Mouse (Mus musculus) right cerebral cortex, postnatal 25 days (tissue): ENCODE measurements around the gene Rnase10.
A peak's percentile ranks its signal among the peaks of the same experiment; 100 is the strongest.
"Not testable (repeated sequence)": the region's sequence is repeated elsewhere in the genome, so short reads cannot be mapped to it uniquely, and the experiment has no call there.

ENCODE experiments used
- DNase-seq: peaks from one replicate; pipeline ENCODE4 v3.0.0; 2022

Gene Rnase10

DNA sequence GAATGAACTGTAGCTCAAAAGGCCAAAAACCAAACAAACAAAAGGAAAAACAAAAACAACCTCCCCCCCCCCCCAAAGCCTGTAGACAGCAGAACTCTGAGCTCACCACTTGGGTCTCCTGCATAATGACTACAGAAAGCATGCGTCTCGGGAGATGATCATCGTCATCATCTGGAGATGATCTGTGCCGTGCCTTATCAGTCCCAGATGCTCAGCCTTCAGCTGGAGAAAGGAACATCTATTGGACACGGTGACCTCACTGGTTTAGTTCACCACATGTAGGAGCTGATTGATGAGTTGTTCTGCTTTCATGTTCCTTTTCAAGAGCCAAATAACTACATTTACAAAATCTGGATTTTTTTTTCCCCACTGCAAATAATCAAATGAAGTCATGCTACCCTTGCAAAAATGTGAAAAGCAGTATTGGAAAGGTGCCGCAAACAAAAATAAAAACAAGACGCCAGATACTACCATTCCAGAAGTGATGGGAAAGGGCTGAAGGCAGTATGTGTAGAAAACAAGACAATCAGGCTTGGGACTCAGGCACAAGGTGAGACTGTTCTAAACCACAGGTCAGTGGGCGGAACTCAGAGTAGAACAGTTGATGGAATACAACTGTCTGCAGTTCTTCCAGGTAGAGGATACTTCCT lies at the start of gene Rnase10:
Rnase10 (plus strand) TSS at position 600 of the 650 bp plus-strand sequence.
- DNase-seq: no peak

DNA sequence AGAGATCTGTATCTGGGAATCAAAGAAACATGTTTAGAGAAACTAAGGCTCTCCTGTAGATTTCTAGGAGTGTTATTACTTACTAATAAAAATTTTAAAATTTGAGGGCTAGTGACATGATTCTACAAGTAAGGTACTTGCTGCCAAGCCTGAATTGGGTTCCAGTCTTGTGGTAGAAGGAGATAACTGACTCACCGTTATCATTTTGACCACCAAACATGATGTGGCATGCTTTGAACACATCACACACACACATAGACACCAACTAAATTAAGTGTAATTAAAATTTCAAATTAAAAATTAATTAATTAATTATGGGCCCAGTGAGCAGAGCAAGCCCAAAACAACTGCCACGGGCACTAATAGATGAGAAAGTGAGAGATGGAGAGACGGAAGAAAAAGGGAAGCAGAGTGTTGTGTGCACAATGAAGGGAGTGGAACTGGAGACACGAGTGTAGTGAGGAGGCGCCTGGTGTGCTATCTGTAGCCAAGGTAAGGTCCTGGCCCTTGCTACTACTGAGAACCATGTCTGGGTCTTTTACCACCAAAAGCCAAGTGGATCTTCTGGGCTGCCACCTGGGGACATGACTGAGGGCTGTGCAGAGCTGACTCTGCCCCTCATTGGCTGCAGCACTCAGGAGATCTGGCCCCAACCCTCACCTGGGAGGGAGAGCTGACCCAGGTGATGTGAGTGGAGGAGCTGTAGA lies 49.1 kb upstream of the Rnase10 start:
- DNase-seq: not testable (repeated sequence)

DNA sequence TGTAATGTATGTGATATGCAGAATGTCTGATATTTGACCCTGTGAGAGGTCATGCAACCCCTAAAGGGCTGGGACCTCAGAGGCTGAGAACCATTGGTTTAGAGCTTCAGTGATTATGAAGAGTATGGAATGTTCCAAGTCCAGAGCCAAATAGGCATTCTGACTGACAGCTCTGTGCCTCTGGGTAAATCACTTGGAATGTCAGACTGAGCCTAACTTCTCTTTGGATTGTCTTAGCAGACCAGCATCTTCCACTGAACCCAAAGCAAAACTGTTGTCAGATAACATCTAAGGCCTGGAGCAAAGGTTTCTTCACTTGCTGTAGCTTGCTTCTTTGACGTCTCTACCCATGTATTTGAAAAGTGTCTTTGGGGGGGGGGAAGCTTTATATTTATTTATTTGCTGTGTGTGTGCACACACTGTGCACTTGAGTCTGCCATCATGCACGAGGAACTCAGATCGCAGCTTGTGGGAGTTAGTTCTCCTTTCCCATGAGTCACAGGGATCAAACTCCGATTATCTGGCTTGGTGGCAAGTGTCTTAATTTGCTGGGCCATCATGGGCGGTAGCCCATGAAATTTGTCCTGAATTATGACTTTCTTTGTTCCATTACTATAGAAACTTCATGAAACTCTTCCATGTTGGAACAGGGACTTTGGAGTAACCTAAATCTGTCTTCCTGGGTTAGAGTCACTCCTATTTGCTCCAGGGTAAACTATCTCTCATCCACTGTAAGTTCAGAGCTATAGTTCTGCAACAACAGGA lies 39.2 kb upstream of the Rnase10 start:
- no peak for DNase-seq

GRCm38 (mm10) chr14:50969041-50969440 lies 38.5 kb upstream of the Rnase10 start:
- DNase-seq: no peak

DNA sequence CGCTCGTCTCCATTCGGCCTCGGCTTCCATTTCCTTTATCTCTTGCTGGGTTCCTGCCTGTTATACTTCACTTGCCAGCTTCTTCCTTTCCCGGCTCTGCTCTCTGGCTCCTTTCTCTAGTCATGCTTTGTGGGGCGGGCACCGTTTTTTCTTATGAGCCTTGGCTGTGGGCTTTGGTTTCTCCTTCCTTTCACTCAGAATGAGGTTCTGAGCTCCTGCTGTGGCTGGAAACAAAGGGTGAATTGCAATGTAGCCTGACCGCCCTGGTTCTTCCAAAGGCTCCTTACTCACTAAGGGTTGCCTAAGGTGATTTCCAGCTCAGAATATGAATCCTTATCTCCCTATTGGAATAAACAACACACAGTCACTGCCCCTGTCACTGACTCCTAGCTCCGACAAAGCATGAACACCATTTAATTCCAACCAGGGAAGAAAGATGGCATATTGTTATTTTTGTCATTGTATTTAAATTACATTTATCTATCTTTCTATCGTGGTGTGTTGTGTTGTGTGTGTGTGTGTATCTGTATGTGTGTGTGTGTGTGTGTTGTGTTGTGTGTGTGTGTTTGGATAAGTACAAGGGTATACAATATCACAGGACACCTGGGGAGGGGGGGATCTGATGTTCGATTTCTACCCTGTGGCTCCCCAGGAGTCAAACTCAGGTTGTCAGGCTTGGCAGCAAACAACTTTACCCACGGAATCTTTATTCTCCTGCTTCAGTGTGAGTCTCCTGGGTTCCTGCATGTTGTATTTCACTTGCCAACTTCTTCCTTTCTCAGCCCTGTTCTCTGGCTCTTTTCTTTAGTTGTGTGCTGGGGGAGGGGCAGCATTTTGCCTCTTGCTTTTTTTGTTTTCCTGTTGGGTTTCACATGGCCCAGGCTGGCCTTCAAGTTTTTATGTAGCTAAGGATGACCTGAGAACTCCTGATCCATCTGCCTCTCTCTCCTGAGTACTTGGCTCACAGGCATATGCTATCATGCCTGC lies 37.7 kb upstream of the Rnase10 start:
- peak; percentile 38 for DNase-seq

DNA sequence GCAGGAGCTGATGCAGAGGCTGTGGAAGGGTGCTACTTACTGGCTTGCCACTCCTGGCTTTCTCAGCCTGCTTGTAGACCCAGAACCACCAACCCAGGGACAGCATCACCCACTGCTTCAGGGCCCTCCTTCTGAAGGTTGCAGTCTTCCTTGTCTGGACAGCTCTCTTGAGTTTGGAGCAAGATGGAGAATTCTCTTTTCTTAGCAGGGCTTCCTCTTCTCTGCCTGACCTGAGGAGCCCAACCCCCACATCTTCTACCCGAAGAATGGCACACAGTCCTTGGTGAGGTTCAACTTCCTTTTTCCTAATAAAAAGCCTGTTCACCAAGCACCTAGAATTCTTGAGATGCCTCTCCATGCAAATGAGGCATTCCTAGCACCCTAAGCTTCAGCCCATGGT lies 36.7 kb upstream of the Rnase10 start:
- no peak for DNase-seq

GRCm38 (mm10) chr14:50973054-50973453 lies 34.5 kb upstream of the Rnase10 start:
- not testable (repeated sequence) for DNase-seq

GRCm38 (mm10) chr14:50973700-50974099 lies 33.9 kb upstream of the Rnase10 start:
- DNase-seq: no peak

DNA sequence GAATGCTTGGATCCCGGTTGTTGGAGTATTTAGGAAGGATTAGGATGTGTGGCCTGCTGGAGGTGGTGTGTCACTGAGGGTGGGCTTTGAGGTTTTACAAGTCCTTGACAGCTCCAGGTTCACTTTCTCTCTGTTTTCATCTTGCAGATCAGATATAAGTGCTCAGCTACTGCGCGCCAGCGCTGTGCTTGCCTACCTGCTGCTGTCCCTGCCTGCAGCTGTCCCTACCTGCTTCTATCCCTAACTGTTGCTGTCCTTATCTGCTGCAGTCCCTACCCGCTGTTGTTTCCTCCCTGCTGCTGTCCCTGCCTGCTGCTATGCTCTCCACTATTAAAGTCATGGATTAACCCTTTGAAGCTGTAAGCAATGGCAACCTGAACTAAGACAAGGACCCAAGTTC lies 32.5 kb upstream of the Rnase10 start:
- no peak for DNase-seq

- no peak for DNase-seq
These were observed 30.9 kb upstream of the Rnase10 start for GRCm38 (mm10) chr14:50976674-50977073.

GRCm38 (mm10) chr14:50978451-50978850 lies 29.1 kb upstream of the Rnase10 start:
- not testable (repeated sequence) for DNase-seq

DNA sequence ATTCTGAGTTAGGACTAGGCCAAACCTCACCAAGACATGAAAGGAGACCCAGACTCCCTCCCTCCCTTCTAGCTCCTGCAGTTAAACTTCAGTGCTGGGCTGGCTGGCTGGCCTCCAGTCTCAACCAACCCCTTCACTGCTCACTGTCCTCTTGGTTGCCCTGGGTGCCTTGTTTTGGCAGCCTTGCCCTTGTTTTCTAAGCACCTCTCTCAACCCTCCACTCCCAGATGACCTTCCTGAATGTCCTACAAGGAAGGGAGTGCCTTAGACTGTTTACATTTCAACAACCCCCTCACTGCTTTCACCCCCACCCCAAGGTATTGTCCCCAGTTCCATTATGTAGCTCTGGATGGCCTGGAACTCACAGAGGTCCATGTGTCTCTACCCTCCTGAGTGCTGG lies 27.9 kb upstream of the Rnase10 start:
- DNase-seq: no peak

- DNase-seq: no peak
These were observed 26.3 kb upstream of the Rnase10 start for GRCm38 (mm10) chr14:50981207-50981606.

DNA sequence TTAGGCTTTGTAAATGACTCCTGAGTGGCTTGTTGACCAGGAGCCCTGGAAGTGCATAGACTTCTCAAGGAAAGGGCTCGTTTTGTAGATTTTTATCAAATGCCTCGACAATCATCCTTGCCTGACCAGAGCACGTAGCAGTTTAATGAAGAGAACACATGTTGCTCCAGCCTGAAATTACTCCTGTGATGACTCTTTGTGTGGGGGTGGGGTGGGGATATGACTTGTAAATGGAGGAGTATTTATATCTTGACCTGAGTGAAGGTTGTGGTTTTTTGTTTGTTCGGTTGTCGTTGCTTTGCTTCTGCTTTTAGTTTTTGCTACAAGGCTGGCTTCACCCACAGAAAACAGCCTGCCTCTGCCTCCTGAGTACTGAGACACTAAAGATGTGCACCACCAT lies 25.7 kb upstream of the Rnase10 start:
- no peak for DNase-seq

DNA sequence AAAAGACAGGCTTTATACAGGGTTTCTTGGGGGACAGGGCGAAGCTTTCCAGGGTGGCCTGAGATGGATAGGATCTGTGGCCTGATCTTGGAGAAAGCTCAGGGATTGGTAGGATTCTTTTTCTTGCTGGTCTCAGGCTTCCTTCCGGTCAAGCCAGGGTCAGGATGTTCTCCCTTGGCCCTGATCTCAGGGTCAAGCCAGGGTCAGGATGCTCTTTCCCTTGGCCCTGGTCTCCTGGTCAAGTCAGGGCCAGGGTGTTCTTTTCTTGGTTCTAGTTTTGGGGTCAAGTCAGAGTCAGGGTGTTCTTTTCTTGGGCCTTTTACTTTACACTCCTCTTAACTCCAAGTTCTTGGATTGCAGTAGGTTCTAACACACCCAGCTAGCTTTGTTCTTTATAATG lies 19.9 kb upstream of the Rnase10 start:
- DNase-seq: no peak

DNA sequence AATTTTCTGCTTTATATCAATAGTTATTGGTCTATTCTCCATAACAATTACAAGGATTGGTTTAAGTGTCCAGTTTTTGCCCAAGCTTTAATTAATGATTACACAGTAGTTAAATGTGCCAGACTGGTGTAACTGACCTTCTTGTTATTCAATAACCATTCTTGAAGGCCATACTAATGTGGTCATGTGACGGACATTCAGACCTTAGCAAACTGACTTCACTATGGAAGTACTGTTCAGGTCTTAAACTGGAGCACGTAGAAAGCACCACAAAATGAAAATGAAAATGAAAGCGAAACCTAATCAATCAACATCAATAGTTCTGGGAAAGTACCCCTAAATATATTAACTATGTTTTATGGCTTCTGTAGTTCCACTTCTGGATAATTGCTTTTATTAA lies 16.5 kb upstream of the Rnase10 start:
- no peak for DNase-seq

DNA sequence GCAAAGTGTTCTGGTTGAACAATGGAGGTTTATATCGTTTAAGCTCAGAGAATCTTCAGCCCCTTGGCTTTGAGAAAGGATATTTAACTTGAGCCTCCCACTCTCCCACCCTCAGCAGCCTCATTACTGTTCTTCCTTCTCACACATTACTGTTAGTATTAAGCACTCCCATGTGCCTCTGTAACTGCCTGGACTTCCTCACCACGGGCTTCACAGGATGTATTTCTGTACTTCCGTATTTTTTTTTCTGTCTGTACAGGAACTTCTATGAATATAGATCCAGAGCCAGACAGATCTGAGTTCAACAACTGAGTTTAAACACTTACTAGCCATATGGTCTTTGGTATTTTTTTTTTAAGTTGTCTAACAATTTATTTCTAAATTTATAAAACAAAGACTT lies 10.5 kb upstream of the Rnase10 start:
- DNase-seq: no peak

GRCm38 (mm10) chr14:50997999-50998666 lies 9.4 kb upstream of the Rnase10 start:
- no peak for DNase-seq

DNA sequence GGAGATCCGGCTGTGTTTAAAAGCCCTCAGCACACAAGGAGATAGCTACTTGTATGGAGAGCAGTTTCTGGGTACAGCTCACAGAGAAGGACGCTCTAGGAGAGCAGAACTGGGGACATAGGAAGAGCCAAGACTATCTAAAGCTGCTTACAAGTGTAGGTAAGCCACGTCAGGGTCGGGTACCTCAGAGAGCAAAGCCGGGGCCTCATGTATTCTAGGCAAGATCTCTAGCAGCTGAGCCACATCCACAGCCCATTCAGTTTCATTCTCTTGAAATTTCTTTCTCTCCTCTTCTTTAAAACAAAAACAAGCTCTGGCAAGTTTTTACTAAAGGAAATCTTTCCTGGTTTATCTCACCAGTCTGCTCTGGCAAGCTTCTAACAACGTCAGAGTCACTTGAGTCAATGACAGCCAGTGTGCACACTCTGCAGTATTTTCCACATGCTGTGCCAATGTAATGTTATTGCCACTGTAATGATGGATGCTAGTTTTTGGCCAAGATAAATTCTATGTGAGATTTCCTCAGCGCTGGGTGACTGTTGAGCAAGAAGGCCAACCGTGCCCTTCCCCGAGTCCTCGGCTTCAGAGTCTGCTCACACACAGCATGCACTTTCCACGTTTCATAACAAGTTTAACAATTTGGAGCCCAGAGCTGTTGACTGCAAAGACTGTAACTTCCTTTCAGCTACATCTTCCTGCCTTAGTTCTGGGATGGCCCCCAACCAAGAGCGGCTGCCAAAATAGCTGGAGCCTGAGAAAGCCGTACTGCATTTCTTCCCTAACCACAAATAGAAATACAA lies 563 bp downstream of the Rnase10 start:
- peak; percentile 44 for DNase-seq

DNA sequence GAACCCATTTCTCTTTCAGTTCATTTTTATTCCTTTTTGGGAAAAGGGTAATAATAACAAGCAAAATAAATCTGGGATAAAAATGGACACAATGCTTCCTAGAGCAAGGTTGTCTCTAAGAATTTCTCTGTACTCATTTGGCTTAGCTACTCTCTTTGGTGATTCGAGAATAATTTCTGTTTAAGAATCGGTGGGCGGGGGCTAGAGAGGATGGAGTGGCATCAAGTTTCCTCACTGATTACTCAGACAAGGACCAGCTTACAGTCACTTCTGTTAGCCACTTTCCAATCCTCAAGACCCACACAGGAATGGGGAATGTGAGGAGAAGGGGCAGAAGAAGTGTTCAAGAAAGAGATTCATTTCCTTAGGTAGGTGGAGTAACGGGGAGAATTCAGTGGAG lies 1.2 kb downstream of the Rnase10 start:
- DNase-seq: no peak

GRCm38 (mm10) chr14:51009572-51009971 lies 2.0 kb downstream of the Rnase10 start:
- no peak for DNase-seq
